Mouse (Mus musculus) thymus, adult 2 months (tissue): Measurements from ENCODE around the gene Acad9.

Source experiments
- CTCF ChIP-seq: fragments of 200-500 bp; IDR thresholded peaks from 2 replicates; pipeline ENCODE4 v1.5.1; 2012; ENCODE audit warnings: mild to moderate bottlenecking, control low read depth, low read length, moderate library complexity, borderline replicate concordance; ENCODE audit not compliant: control insufficient read depth, poor library complexity, insufficient read depth; ENCODE audit errors: extremely low read depth
- POLR2A ChIP-seq: fragments of 200-500 bp; IDR thresholded peaks from 2 replicates; pipeline ENCODE4 v1.6.1; 2012; ENCODE audit warnings: mild to moderate bottlenecking, low read length, control low read depth, moderate library complexity; ENCODE audit not compliant: control insufficient read depth, poor library complexity, insufficient read depth; ENCODE audit errors: extremely low read depth

DNA sequence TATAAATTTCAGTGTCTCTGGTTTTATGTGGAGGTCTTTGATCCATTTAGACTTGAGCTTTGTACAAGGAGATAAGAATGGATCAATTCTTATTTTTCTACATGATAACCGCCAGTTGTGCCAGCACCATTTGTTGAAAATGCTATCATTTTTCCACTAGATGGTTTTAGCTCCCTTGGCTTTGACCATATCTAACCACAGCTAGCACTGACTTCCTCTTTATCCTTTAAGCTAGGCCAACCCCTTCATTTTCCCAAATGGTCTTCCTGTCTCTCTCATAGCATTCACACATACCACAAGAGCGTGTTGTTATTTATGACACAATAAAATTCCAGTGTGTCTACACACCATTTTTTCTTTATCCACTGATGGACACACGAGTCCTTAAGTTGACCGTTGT lies 35.8 kb upstream of the Acad9 start:
- TF ChIP-seq CTCF (no peak), POLR2A (no peak)
